Mouse (Mus musculus) embryo, embryonic 10 days (tissue): ENCODE data around the gene Hist1h2ab.

Source experiments
- DNase-seq: peaks from one replicate; pipeline ENCODE4 v3.0.0-alpha.2; 2015; ENCODE audit warnings: low spot score

Gene Hist1h2ab

DNA sequence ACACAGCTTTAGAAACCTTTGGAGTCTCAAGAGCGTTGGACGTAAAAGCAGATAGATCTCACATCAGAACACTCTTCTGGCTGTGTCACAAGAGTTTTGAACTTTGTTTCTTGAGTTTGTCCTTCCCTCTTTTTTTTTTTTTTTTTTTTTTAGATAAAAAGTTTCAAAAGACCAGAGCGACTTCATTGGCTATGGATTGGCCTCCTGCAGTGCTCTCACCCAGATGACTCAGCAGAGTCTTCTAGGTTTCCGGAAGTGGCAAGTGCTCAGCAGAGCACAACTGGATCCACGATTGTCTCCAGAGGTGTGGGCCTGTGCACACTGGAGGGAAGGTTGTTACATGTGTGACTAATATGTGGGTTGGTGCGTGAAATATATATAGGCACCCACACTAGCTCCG, 27.4 kb downstream of the Hist1h2ab start:
- DNase-seq = no peak

DNA sequence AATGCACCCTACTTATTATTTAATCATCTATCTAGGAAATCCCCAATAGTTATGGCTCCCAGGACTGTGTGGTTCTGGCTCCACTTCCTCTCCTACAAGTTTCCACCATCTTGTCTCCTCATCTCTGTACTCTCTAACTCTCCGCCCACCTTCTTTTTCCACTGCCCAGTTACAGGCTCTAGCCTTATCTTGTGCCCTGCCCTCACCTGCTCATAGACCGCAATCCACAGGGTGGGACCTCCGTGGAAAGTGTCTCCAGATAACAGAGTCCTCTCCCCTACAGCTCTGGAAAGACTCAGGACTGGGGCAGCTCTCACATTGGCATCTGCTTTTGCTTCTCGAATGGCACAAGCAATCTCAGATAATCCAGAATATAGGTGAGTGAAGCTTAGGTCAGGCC, 28.1 kb downstream of the Hist1h2ab start:
- DNase-seq = no peak

DNA sequence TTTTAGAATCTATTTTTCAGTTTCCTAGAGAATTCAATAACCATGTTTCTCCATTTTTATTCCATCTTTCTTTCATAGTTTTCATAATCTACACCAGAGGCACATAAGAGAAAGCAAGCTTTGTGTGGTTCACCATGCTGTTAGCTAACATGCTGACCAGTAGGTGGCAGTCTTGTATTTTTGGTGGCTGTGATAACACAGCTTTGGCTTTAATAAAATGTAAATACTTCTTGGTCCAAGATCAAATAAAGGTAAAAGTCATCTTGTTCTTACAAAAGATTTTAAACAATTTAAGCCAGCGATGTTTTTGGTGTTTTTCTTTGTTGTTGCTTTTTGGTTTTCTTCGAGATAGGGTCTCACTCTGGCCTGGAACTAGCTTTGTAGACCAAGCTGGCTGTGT, 41.6 kb downstream of the Hist1h2ab start:
- DNase-seq = peak; percentile 82

DNA sequence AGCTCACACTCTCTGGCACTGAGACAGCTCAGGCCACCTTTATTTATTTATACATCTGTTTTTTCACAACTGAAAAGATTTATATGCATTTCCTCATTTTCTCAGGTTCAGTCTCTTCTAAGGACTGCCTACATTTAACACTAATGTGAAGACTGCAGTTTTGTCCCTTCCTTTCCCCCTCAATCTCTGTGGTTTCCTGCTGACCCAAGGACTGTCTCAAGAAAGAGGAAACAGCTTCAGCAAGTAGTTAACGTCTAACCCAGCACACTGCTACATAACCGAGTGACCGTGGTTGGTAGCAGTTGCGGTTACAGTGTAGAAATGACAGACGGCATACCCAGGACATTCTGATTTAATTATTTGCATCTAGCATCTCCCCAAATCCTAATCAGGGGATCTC, 48.5 kb downstream of the Hist1h2ab start:
- DNase-seq = no peak
